Mouse (Mus musculus): ENCODE data around the gene Bloc1s5.

- TF ChIP-seq CTCF (IDR thresholded peaks at IDR 0.05; ENCODE audit: low read depth): peak; percentile 70
- TF ChIP-seq EP300 (optimal IDR thresholded peaks at IDR 0.05): no peak
Observed at GRCm38 (mm10) chr13:38668514-38668913, 33.6 kb upstream of the Bloc1s5 start.

Data from stomach, postnatal 0 days (tissue).